30 mouse cellular contexts compared by ENCODE assay signal in genomic region chr9:70675961-70676360, GRCm38 (mm10). TPM values are rescaled to one million over a fixed set of nuclear protein-coding genes. Genes with fewer than 3 reads are reported as not detected.
DNase-seq lines count a peak whose midpoint lies in the region; ATAC-seq and TF ChIP-seq lines count a peak whose summit lies in the region.
"Had no signal": no experiment of that assay in that cellular context is flagged by ENCODE, and none has a peak within 500 bp of the region (broad histone marks: within the 10 kb centered on the region; RNA-seq: fewer than 3 reads in every experiment).

No protein-coding gene starts in this region.

- 0 out of 2 replicates have a peak, but pooled peaks have one; percentile 3 for TF ChIP-seq CTCF in liver, adult 2 months (IDR thresholded peaks at IDR 0.05; ENCODE audit: low read depth, low read length)
- peak; percentile 18; the same call in 1 of the 2 replicates for TF ChIP-seq CTCF in E14TG2a.4 (conservative IDR thresholded peaks at IDR 0.05; ENCODE audit: low read length)
- peak; percentile 55 for TF ChIP-seq CTCF in liver, embryonic 14.5 days (IDR thresholded peaks at IDR 0.05; ENCODE audit: low read depth)

- H3K27me3 ChIP-seq in liver, adult 2 months (ENCODE audit: control insufficient read depth, insufficient read depth, low read length), result no peaks in the 10 kb centered on the region
- no peaks in the 10 kb centered on the region for H3K27me3 ChIP-seq in liver, embryonic 11.5 days (replicated peaks; ENCODE audit: control insufficient read depth, insufficient read depth, low read length)
- H3K27me3 ChIP-seq in E14TG2a.4 (ENCODE audit: insufficient read depth, low read length), result peaks cover 6% of the 10 kb centered on the region; the same call in 1 of the 2 replicates
- H3K27me3 ChIP-seq in liver, embryonic 14.5 days (ENCODE audit: control insufficient read depth, insufficient read depth, low read length), result no peaks in the 10 kb centered on the region
- H3K27me3 ChIP-seq: forebrain, embryonic 15.5 days; heart, embryonic 13.5 days; hindbrain, embryonic 13.5 days; neural tube, embryonic 13.5 days had no signal

- no peak for TF ChIP-seq POLR2A in liver, adult 2 months (IDR thresholded peaks at IDR 0.05; ENCODE audit: extremely low read depth, insufficient read depth, low read length)

- no peak overlapping the region for H3K27ac ChIP-seq in liver, adult 2 months (replicated peaks; ENCODE audit: insufficient read depth, low read depth, low read length)
- no peak overlapping the region for H3K27ac ChIP-seq in liver, embryonic 11.5 days (ENCODE audit: low read depth, low read length)
- H3K27ac ChIP-seq in liver, embryonic 14.5 days, result no peak overlapping the region; the same call in 1 of the 2 replicates
- H3K27ac ChIP-seq: embryonic facial prominence, embryonic 10.5 days; forebrain, embryonic 15.5 days; heart, embryonic 13.5 days; hindbrain, embryonic 13.5 days; left cerebral cortex, adult 2 months; limb, embryonic 10.5 days; neural tube, embryonic 13.5 days had no signal

- no peak overlapping the region for H3K4me2 ChIP-seq in liver, embryonic 11.5 days
- no peak overlapping the region for H3K4me2 ChIP-seq in liver, embryonic 14.5 days (ENCODE audit: low read depth)
- H3K4me2 ChIP-seq: forebrain, embryonic 15.5 days; heart, embryonic 13.5 days; hindbrain, embryonic 13.5 days; neural tube, embryonic 13.5 days had no signal

- no peaks in the 10 kb centered on the region for H3K9me3 ChIP-seq in liver, embryonic 11.5 days (ENCODE audit: control insufficient read depth, low read length)
- no peaks in the 10 kb centered on the region for H3K9me3 ChIP-seq in E14TG2a.4 (ENCODE audit: low read length)
- H3K9me3 ChIP-seq in liver, embryonic 14.5 days (ENCODE audit: control insufficient read depth, low read length), result no peaks in the 10 kb centered on the region
- H3K9me3 ChIP-seq: embryonic facial prominence, embryonic 10.5 days; forebrain, embryonic 15.5 days; G1E; heart, embryonic 13.5 days; hindbrain, embryonic 13.5 days; limb, embryonic 10.5 days; neural tube, embryonic 13.5 days had no signal

- peaks cover 2% of the 10 kb centered on the region; the same call in 1 of the 2 replicates for H3K4me1 ChIP-seq in liver, adult 2 months (ENCODE audit: control insufficient read depth, insufficient read depth, low read length)
- peaks cover 16% of the 10 kb centered on the region for H3K4me1 ChIP-seq in liver, embryonic 11.5 days (replicated peaks; ENCODE audit: control insufficient read depth, insufficient read depth, low read length)
- peaks cover 13% of the 10 kb centered on the region for H3K4me1 ChIP-seq in E14TG2a.4 (replicated peaks; ENCODE audit: low read depth, low read length)
- peaks cover 22 to 33% of the 10 kb centered on the region in 2 experiments for H3K4me1 ChIP-seq in liver, embryonic 14.5 days (replicated peaks; ENCODE audit: control insufficient read depth in 2 of 2, insufficient read depth in 2 of 2, low read length in 1 of 2)

- no peak for ATAC-seq in liver, embryonic 11.5 days (replicated peaks; ENCODE audit: low FRiP score)
- ATAC-seq in liver, embryonic 14.5 days (ENCODE audit: insufficient read depth), result no peak
- ATAC-seq: forebrain, embryonic 15.5 days had no signal

- DNase-seq in liver, adult 2 months (ENCODE audit: extremely low read depth, low read depth, low spot score), result no peak
- DNase-seq in liver, embryonic 11.5 days (ENCODE audit: low spot score), result no peak
- DNase-seq in A20 (ENCODE audit: low read depth, low spot score), result peak; percentile 43
- DNase-seq in liver, embryonic 14.5 days (ENCODE audit: low read depth in 3 of 3, low spot score in 3 of 3), result no peak
- no peak for DNase-seq in adrenal gland, postnatal 25 days
- DNase-seq in retina, embryonic 14.5 days (ENCODE audit: low spot score), result no peak
- no peak for DNase-seq in adrenal gland, adult 8-10 months
- DNase-seq: adrenal gland, postnatal 36 days; cerebellum, postnatal 10 days; gastrocnemius, postnatal 10 days; heart, adult 11 months; heart, postnatal 14 days; kidney, adult 8-10 months; kidney, postnatal 36 days; layer of hippocampus, adult 9-11 months; lung, adult 18-20 months; lung, postnatal 4 days; midbrain, embryonic 14.5 days; right cerebral cortex, postnatal 4 days; thymus, postnatal 25 days had no signal

- no peak overlapping the region for H3K9ac ChIP-seq in liver, adult 2 months (ENCODE audit: low read depth, low read length)
- no peak overlapping the region for H3K9ac ChIP-seq in liver, embryonic 11.5 days (ENCODE audit: low read depth, low read length)
- H3K9ac ChIP-seq in liver, embryonic 14.5 days (replicated peaks), result no peak overlapping the region
- H3K9ac ChIP-seq: forebrain, embryonic 15.5 days; heart, embryonic 13.5 days; hindbrain, embryonic 13.5 days; neural tube, embryonic 13.5 days had no signal

- H3K79me2 ChIP-seq in liver, adult 2 months (ENCODE audit: control insufficient read depth, insufficient read depth, low read length), result no peaks in the 10 kb centered on the region

- H3K36me3 ChIP-seq in liver, adult 2 months (ENCODE audit: control insufficient read depth, insufficient read depth, low read length), result no peaks in the 10 kb centered on the region
- H3K36me3 ChIP-seq in liver, embryonic 11.5 days (ENCODE audit: control insufficient read depth, insufficient read depth, low read length), result no peaks in the 10 kb centered on the region
- no peaks in the 10 kb centered on the region for H3K36me3 ChIP-seq in E14TG2a.4 (ENCODE audit: insufficient read depth, low read length)
- H3K36me3 ChIP-seq in liver, embryonic 14.5 days (replicated peaks; ENCODE audit: control insufficient read depth, insufficient read depth, low read depth), result no peaks in the 10 kb centered on the region
- H3K36me3 ChIP-seq: embryonic facial prominence, embryonic 10.5 days; forebrain, embryonic 15.5 days; G1E; heart, embryonic 13.5 days; hindbrain, embryonic 13.5 days; limb, embryonic 10.5 days; neural tube, embryonic 13.5 days had no signal

- 90% methylated on average over 5 of the region's 5 CpGs for WGBS in liver, adult 2 months
- WGBS in liver, embryonic 11.5 days, result 81% methylated on average over 5 of the region's 5 CpGs
- 69% methylated on average over 5 of the region's 5 CpGs for WGBS in liver, embryonic 14.5 days (ENCODE audit: insufficient replicate concordance)

- TF ChIP-seq EP300 in liver, embryonic 14.5 days (IDR thresholded peaks at IDR 0.05; ENCODE audit: low read depth), result no peak

- H3K4me3 ChIP-seq in liver, adult 2 months (ENCODE audit: insufficient read depth, low read depth, low read length), result no peak overlapping the region
- H3K4me3 ChIP-seq in liver, embryonic 11.5 days (ENCODE audit: low read depth, low read length), result no peak overlapping the region
- no peak overlapping the region for H3K4me3 ChIP-seq in E14TG2a.4 (replicated peaks; ENCODE audit: low read length)
- no peak overlapping the region for H3K4me3 ChIP-seq in liver, embryonic 14.5 days (ENCODE audit: insufficient read depth in 1 of 2, low read depth in 2 of 2, low read length in 2 of 2)
- H3K4me3 ChIP-seq: embryonic facial prominence, embryonic 10.5 days; forebrain, embryonic 15.5 days; heart, embryonic 13.5 days; hindbrain, embryonic 13.5 days; left cerebral cortex, adult 2 months; limb, embryonic 10.5 days; myocyte; neural tube, embryonic 13.5 days had no signal

RNA-seq across cellular contexts. Expression of gene Adam10, which starts 2.8 kb away (rescaled TPM):
- 16.8 TPM in 2 replicates for total RNA-seq in liver, adult 2 months (2014; rRNA removed)
- 4.9 and 5.0 TPM in 2 replicates for polyA plus RNA-seq in liver, adult 2 months (2012; rRNA removed)
- 74.2 and 82.2 TPM in 2 replicates for polyA plus RNA-seq in liver, embryonic 11.5 days (2014; fragmentation: Nextera tagmentation; extraction: Ambion mirVana)
- 27.6 and 37.2 TPM in 2 replicates for polyA plus RNA-seq in liver, embryonic 14.5 days (2012; rRNA removed)
- 55.2 and 61.5 TPM in 2 replicates for polyA plus RNA-seq in liver, embryonic 14.5 days (2014; fragmentation: Nextera tagmentation; extraction: Ambion mirVana)
- 53.1 and 57.3 TPM in 2 replicates for total RNA-seq in adrenal gland, postnatal 25 days (2021)
- 10 to 100 TPM; 46.6 to 59.2 (median 54.2) TPM for total RNA-seq in adrenal gland, adult 8-10 months (2022)

RNA-seq across cellular contexts. Expression of gene Mindy2, which starts 19.0 kb away (rescaled TPM):
- total RNA-seq in liver, adult 2 months (2014; rRNA removed), result 17.2 and 18.2 TPM in 2 replicates
- 2.5 and 3.0 TPM in 2 replicates for polyA plus RNA-seq in liver, adult 2 months (2012; rRNA removed)
- 11.4 and 13.4 TPM in 2 replicates for polyA plus RNA-seq in liver, embryonic 11.5 days (2014; fragmentation: Nextera tagmentation; extraction: Ambion mirVana)
- 5.2 and 7.8 TPM in 2 replicates for polyA plus RNA-seq in liver, embryonic 14.5 days (2012; rRNA removed)
- 13.7 and 15.3 TPM in 2 replicates for polyA plus RNA-seq in liver, embryonic 14.5 days (2014; fragmentation: Nextera tagmentation; extraction: Ambion mirVana)
- 14.3 and 17.3 TPM in 2 replicates for total RNA-seq in adrenal gland, postnatal 25 days (2021)
- 10 to 100 TPM; 15.9 to 22.7 (median 19.1) TPM for total RNA-seq in adrenal gland, adult 8-10 months (2022)

RNA-seq across cellular contexts. Expression of gene Gm10642, which starts 19.9 kb away (rescaled TPM):
- 1.7 and 1.9 TPM in 2 replicates for total RNA-seq in liver, adult 2 months (2014; rRNA removed)
- 1.4 and 1.6 TPM in 2 replicates for polyA plus RNA-seq in liver, adult 2 months (2012; rRNA removed)
- 0.48 and 0.65 TPM in 2 replicates for polyA plus RNA-seq in liver, embryonic 11.5 days (2014; fragmentation: Nextera tagmentation; extraction: Ambion mirVana)
- 0.47 and 0.50 TPM in 2 replicates for polyA plus RNA-seq in liver, embryonic 14.5 days (2012; rRNA removed)
- 0.66 and 0.86 TPM in 2 replicates for polyA plus RNA-seq in liver, embryonic 14.5 days (2014; fragmentation: Nextera tagmentation; extraction: Ambion mirVana)
- total RNA-seq in adrenal gland, postnatal 25 days (2021), result 0.52 and 0.76 TPM in 2 replicates
- under 1 TPM; 0.37 to 0.65 (median 0.47) TPM for total RNA-seq in adrenal gland, adult 8-10 months (2022)

Comparison
In these comparisons a context has a peak if more than half of its experiments do, and no peak if none do; other contexts are left out.
1. CTCF ChIP-seq: peak in every context shown above with its lines; median percentile 55 in liver, embryonic 14.5 days; 18 in E14TG2a.4; 3 in liver, adult 2 months.